Mouse (Mus musculus) liver, postnatal 0 days (tissue): Measurements from ENCODE around the gene Ripply3. TPM values are rescaled to one million over a fixed set of nuclear protein-coding genes. Genes with fewer than 3 reads are reported as not detected.
A peak's percentile ranks its signal among the peaks of the same experiment; 100 is the strongest.

Experiments
- ATAC-seq: fragments of 200-750 bp; cut with Nextera tagmentation; 2 replicates; pipeline ENCODE4 v1.8.0; 2017; ENCODE audit warnings: mild to moderate bottlenecking, moderate library complexity
- DNase-seq: peaks from one replicate; pipeline ENCODE4 v3.0.0-alpha.2; 2016
- H3K27ac ChIP-seq: fragments of 300-500 bp; sonication (generic); 2 replicates; pipeline ENCODE4 v1.5.1; 2014; ENCODE audit warnings: antibody characterized with exemption, moderate library complexity, mild to moderate bottlenecking, low read depth
- H3K27me3 ChIP-seq: fragments of 300-500 bp; sonication (generic); 2 replicates; pipeline ENCODE4 v1.6.1; 2014; ENCODE audit warnings: low read length, control low read depth, mixed read lengths; ENCODE audit not compliant: insufficient read depth
- H3K36me3 ChIP-seq: fragments of 300-500 bp; sonication (generic); replicated peaks from 2 replicates; pipeline ENCODE4 v1.6.1; 2014; ENCODE audit warnings: mild to moderate bottlenecking, control low read depth, low read length, moderate library complexity, mixed read lengths; ENCODE audit not compliant: insufficient read depth
- H3K4me1 ChIP-seq: fragments of 300-500 bp; sonication (generic); 2 replicates; pipeline ENCODE4 v1.6.1; 2014; ENCODE audit warnings: antibody characterized with exemption, mild to moderate bottlenecking, control low read depth; ENCODE audit not compliant: insufficient read depth
- H3K4me2 ChIP-seq: fragments of 300-500 bp; sonication (generic); 2 replicates; pipeline ENCODE4 v1.6.1; 2014; ENCODE audit warnings: low read depth, mild to moderate bottlenecking, low read length, moderate library complexity, mixed read lengths
- H3K4me3 ChIP-seq: fragments of 300-500 bp; sonication (generic); 2 replicates; pipeline ENCODE4 v1.5.1; 2014; ENCODE audit warnings: low read depth, low read length
- H3K9ac ChIP-seq: fragments of 300-500 bp; sonication (generic); replicated peaks from 2 replicates; pipeline ENCODE4 v1.6.1; 2014; ENCODE audit warnings: mild to moderate bottlenecking, moderate library complexity
- H3K9me3 ChIP-seq: fragments of 300-500 bp; sonication (generic); 2 replicates; pipeline ENCODE4 v1.6.1; 2016; ENCODE audit warnings: mild to moderate bottlenecking, control low read depth, low read length, mixed read lengths
- CTCF ChIP-seq: sonication (generic); IDR thresholded peaks from 2 replicates; pipeline ENCODE4 v1.5.1; 2016; ENCODE audit warnings: antibody characterized with exemption, low read depth
- EP300 ChIP-seq: IDR thresholded peaks from 2 replicates; pipeline ENCODE4 v1.6.1; 2016; ENCODE audit warnings: antibody characterized with exemption, low read depth, mild to moderate bottlenecking
- WGBS: fragments of 180-500 bp; shearing (Covaris S2); extraction: QIAGEN DNeasy Blood & Tissue Kit; methylation state at CpG from one replicate; pipeline ENCODE4 v1.1.7; 2014; ENCODE audit not compliant: insufficient replicate concordance; 5-methylcytosine and 5-hydroxymethylcytosine counted together
- polyA plus RNA-seq: library from polyadenylated mRNA; unstranded; fragments of >200 nt; fragmentation: Nextera tagmentation; extraction: Ambion mirVana; gene quantifications from 2 replicates; pipeline ENCODE4 v1.2.1, GENCODE M21; 2015

Ripply3 gene
- polyA plus RNA-seq, 1 experiment from 2014 or later, result 1.4 TPM

- Histone ChIP-seq H3K4me1 (peaks cover 7% of the 10 kb centered on the region; the same call in 1 of the 2 replicates), H3K27ac (peak overlapping the region; percentile 95), H3K4me2 (peak overlapping the region; percentile 91), H3K4me3 (peak overlapping the region; percentile 61), H3K9ac (peak overlapping the region; percentile 72), H3K9me3 (no peaks in the 10 kb centered on the region), H3K36me3 (no peaks in the 10 kb centered on the region), H3K27me3 (no peaks in the 10 kb centered on the region)
- under 1% methylated on average over 20 of the region's 20 CpGs for WGBS
- TF ChIP-seq EP300 (0 out of 2 replicates have a peak, but pooled peaks have one; percentile 47), CTCF (peak; percentile 51)
- ATAC-seq (peak; percentile 81), DNase-seq (peak; percentile 85)
Measured at GRCm38 (mm10) chr16:94312663-94313228, 15.5 kb upstream of the Ripply3 start.

GRCm38 (mm10) chr16:94313229-94314030 lies 14.8 kb upstream of the Ripply3 start, which contains the start of gene Hlcs:
Hlcs (minus strand) TSS chr16:94313571.
- Histone ChIP-seq H3K9ac (peak within 1 kb of the TSS; percentile 72), H3K4me3 (peak within 1 kb of the TSS; percentile 61), H3K4me2 (peak within 1 kb of the TSS; percentile 91), H3K27ac (peak within 1 kb of the TSS; percentile 95), H3K27me3 (no peaks in the 10 kb centered on the region), H3K9me3 (no peaks in the 10 kb centered on the region), H3K36me3 (no peaks in the 10 kb centered on the region), H3K4me1 (peaks cover 7% of the 10 kb centered on the region; the same call in 1 of the 2 replicates)
- under 1% methylated on average over 61 of the region's 64 CpGs for WGBS
- peak; percentile 92 for ATAC-seq
- peak; percentile 97 for DNase-seq
- TF ChIP-seq EP300, result no peak
- TF ChIP-seq CTCF, result peak; percentile 96

- Histone ChIP-seq H3K4me1 (peaks cover 7% of the 10 kb centered on the region; the same call in 1 of the 2 replicates), H3K27ac (no peak overlapping the region), H3K9me3 (no peaks in the 10 kb centered on the region), H3K27me3 (no peaks in the 10 kb centered on the region), H3K36me3 (no peaks in the 10 kb centered on the region), H3K4me2 (no peak overlapping the region), H3K4me3 (no peak overlapping the region), H3K9ac (no peak overlapping the region)
- DNase-seq (no peak), ATAC-seq (no peak)
- 82% methylated on average over 5 of the region's 5 CpGs for WGBS
- no peak for TF ChIP-seq CTCF
- no peak for TF ChIP-seq EP300
Measured at GRCm38 (mm10) chr16:94314626-94315025, 13.6 kb upstream of the Ripply3 start.

- Histone ChIP-seq H3K4me1 (peaks cover 7% of the 10 kb centered on the region; the same call in 1 of the 2 replicates), H3K9me3 (no peaks in the 10 kb centered on the region), H3K27me3 (no peaks in the 10 kb centered on the region), H3K36me3 (no peaks in the 10 kb centered on the region), H3K27ac (no peak overlapping the region), H3K4me2 (no peak overlapping the region), H3K4me3 (no peak overlapping the region), H3K9ac (no peak overlapping the region)
- TF ChIP-seq CTCF (no peak), EP300 (no peak)
- 41% methylated on average over 1 of the region's 1 CpGs for WGBS
- no peak for DNase-seq
- no peak for ATAC-seq
Measured at GRCm38 (mm10) chr16:94315215-94315614, 13.0 kb upstream of the Ripply3 start.

GRCm38 (mm10) chr16:94317752-94318151 lies 10.5 kb upstream of the Ripply3 start:
- no peak overlapping the region for H3K4me2 ChIP-seq
- no peaks in the 10 kb centered on the region for H3K36me3 ChIP-seq
- H3K4me3 ChIP-seq, result no peak overlapping the region
- H3K4me1 ChIP-seq, result peaks cover 5% of the 10 kb centered on the region; the same call in 1 of the 2 replicates
- DNase-seq (no peak), ATAC-seq (no peak)
- WGBS, result 61% methylated on average over 5 of the region's 5 CpGs
- H3K27ac ChIP-seq, result no peak overlapping the region
- no peaks in the 10 kb centered on the region for H3K27me3 ChIP-seq
- H3K9me3 ChIP-seq, result no peaks in the 10 kb centered on the region
- H3K9ac ChIP-seq, result no peak overlapping the region
- TF ChIP-seq EP300 (no peak), CTCF (no peak)

- Histone ChIP-seq H3K4me3 (no peak overlapping the region), H3K27me3 (no peaks in the 10 kb centered on the region), H3K4me1 (no peaks in the 10 kb centered on the region), H3K9ac (no peak overlapping the region), H3K4me2 (no peak overlapping the region), H3K9me3 (no peaks in the 10 kb centered on the region), H3K27ac (no peak overlapping the region), H3K36me3 (no peaks in the 10 kb centered on the region)
- TF ChIP-seq CTCF (no peak), EP300 (no peak)
- ATAC-seq, result no peak
- WGBS, result 59% methylated on average over 5 of the region's 5 CpGs
- DNase-seq, result no peak
Measured at GRCm38 (mm10) chr16:94320223-94320622, 8.0 kb upstream of the Ripply3 start.
